Mouse (Mus musculus): ENCODE measurements at regions not wholly inside any gene's neighbourhood (a gene's known extent, or its start where the extent isn't known, plus 50 kb on each side); places are given as distances from the start of the nearest gene placed in this dataset.

DNA sequence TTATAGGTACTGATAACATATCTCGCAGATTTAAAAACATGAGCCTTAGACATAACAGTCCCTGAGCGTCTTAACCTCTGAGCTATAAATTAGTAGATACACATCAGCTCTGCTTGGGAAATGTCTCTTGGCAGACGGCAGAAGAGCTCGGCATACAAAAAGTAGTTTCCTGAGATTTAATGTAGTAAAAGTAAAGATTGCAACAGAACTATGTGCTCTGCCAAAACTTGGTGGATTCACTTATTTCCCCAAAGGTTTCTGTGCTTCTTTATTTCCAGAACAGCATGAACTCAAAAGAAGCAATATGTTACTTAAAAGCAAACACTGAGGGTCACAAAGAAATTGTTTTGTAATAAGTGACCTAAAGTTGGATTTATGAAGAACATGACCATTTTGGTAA lies 177.3 kb downstream of the Atp6ap1l start:
- Histone ChIP-seq H3K4me2 (no peak overlapping the region), H3K4me1 (peaks cover 3% of the 10 kb centered on the region; the same call in 1 of the 2 replicates), H3K27ac (no peak overlapping the region), H3K9me3 (no peaks in the 10 kb centered on the region), H3K27me3 (no peaks in the 10 kb centered on the region), H3K4me3 (replicated peaks) (no peak overlapping the region), H3K36me3 (replicated peaks) (no peaks in the 10 kb centered on the region), H3K9ac (no peak overlapping the region)
- no peak for ATAC-seq (ENCODE audit: low FRiP score)
- WGBS = 92% methylated on average over 4 of the region's 4 CpGs

DNA sequence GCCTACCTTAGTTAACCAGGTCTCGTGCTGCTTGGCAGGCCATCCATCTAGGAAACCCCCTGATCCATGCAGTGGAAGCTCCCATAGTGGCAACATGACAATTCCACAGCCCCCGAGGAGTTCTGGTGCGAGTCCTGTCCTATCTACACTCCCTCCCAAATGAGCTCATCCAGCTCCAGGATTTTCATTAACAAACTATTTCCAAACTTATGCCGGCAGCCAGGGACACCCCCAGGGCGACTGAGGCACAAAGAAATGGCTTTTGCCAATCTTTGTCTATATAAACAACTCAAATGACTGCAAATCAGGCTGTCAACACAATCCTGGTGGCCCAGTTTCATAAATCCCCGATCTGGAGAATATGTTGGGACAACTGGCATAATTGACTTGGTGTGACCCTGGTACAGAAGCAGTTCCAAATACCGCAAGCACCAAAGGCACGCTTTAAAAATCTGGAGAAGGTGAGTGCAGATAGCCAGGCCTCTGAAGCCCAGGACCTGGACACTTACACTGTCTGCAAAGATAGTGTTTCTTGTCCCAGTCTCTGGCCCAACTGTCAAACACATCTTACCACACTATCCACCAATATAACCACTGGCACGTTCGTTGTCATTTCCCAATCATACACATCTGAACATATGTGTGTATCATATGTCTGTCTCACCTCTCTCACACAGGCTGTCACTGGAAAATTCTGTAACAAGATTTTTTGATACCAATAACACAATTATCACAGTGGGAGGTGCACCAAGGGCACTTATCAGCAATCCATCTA lies 179.9 kb downstream of the Atp6ap1l start:
- H3K36me3 ChIP-seq (replicated peaks) = no peaks in the 10 kb centered on the region
- no peak for ATAC-seq (ENCODE audit: low FRiP score)

DNA sequence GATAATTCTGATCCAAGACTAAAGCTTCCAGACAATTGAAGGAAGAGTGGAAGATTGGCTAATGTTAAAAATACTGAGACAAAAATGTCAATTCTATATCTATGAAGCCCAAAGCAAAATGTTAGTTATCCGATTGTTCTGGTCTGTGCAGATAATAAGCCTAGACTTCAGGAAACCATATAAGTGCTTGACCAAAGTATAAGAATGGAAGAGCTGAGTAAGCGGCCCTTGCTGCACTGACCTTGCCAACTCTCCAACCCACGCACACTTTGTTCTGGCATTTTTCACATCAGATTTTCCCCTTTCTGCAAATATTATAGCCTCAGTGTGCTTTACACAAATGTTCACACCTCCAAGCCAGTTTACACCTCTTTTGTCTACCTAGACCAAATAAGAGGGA lies 180.6 kb downstream of the Atp6ap1l start:
- ATAC-seq (ENCODE audit: low FRiP score) = no peak
- 93% methylated on average over 3 of the region's 3 CpGs for WGBS
- H3K9ac ChIP-seq = no peak overlapping the region

More for the DNA sequence above, 179.9 kb downstream of the Atp6ap1l start:
- H3K9ac ChIP-seq = no peak overlapping the region
- H3K9me3 ChIP-seq = no peaks in the 10 kb centered on the region
- no peak overlapping the region for H3K4me2 ChIP-seq
- no peak overlapping the region for H3K4me3 ChIP-seq (replicated peaks)
- no peaks in the 10 kb centered on the region for H3K27me3 ChIP-seq
- no peak overlapping the region for H3K27ac ChIP-seq
- 90% methylated on average over 10 of the region's 10 CpGs for WGBS
- peaks cover 6% of the 10 kb centered on the region; the same call in 1 of the 2 replicates for H3K4me1 ChIP-seq

DNA sequence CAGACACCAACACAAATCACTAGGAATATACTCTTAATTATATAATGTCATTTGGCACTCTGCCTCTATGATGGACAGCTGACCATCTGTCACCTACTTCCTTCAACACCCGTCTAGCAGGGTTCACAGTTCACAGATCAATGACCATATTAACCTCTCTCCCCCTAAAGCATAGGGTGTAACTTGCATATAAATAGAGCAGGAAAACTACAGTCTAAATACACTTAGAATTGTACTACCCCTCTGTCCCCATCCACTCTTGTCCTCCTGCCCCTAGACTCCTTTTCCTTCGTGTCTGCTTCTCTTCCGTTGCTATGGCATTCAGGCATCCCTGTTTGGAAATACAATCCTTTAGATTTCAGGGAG lies 181.6 kb downstream of the Atp6ap1l start:
- H3K27me3 ChIP-seq = no peaks in the 10 kb centered on the region
- no peak overlapping the region for H3K9ac ChIP-seq
- no peaks in the 10 kb centered on the region for H3K9me3 ChIP-seq
- H3K4me3 ChIP-seq (replicated peaks) = no peak overlapping the region
- no peak overlapping the region for H3K4me2 ChIP-seq
- no peaks in the 10 kb centered on the region for H3K36me3 ChIP-seq (replicated peaks)
- H3K27ac ChIP-seq = no peak overlapping the region
- H3K4me1 ChIP-seq = peaks cover 6% of the 10 kb centered on the region; the same call in 1 of the 2 replicates
- WGBS = 62% methylated on average over 3 of the region's 3 CpGs
- ATAC-seq (ENCODE audit: low FRiP score) = 0 out of 2 replicates have a peak, but pooled peaks have one; percentile 30

More for the DNA sequence above, 180.6 kb downstream of the Atp6ap1l start:
- Histone ChIP-seq H3K9me3 (no peaks in the 10 kb centered on the region), H3K27me3 (no peaks in the 10 kb centered on the region), H3K4me2 (no peak overlapping the region), H3K36me3 (replicated peaks) (no peaks in the 10 kb centered on the region), H3K27ac (no peak overlapping the region), H3K4me1 (peaks cover 6% of the 10 kb centered on the region; the same call in 1 of the 2 replicates), H3K4me3 (replicated peaks) (no peak overlapping the region)

DNA sequence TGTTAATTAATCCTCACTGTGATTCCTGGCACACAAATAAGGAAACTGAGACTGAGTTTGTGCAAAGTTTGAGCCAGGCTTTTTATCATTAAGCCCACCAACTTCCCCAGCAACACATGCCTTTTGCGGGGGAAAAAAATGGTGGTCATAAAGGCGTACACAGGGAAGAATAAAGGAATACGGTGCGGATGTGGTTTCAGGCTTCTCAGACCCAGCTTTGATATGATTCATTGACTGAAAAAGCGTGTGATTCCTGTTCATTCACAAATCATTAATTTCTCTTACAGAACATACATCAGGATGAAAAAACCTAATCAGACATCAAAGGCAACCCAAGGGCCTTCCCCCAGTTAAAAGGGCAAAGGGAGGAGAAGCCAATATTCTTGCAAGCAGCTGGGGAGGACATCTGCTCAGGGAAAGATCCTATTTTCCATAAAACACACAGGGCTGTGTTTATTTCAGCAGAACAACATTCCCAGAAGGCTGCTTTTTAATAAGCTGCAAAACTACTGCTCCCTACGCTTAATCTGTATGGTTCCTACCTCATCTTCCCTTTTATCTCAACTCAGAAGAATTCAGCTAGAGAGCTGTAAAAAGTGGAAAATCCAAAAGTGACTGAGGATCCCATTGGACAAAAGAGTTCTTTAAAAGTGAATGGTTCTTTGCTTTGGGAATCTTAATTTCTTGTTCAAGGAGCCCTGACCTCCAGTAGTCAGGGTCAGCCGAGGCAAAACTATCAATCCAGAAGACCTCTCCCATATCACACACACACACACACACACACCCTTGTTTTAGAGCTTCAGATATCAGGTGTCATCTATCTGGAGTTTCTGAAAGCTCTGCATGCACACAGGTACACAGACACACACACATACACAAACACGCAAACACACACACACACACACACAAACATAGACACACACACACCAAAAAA lies 182.3 kb downstream of the Atp6ap1l start:
- Histone ChIP-seq H3K4me2 (no peak overlapping the region), H3K27me3 (no peaks in the 10 kb centered on the region), H3K27ac (no peak overlapping the region), H3K36me3 (replicated peaks) (no peaks in the 10 kb centered on the region), H3K4me3 (replicated peaks) (no peak overlapping the region), H3K9ac (no peak overlapping the region), H3K9me3 (no peaks in the 10 kb centered on the region), H3K4me1 (peaks cover 6% of the 10 kb centered on the region; the same call in 1 of the 2 replicates)
- WGBS = 85% methylated on average over 8 of the region's 8 CpGs
- ATAC-seq (ENCODE audit: low FRiP score) = 0 out of 2 replicates have a peak, but pooled peaks have one; percentile 17

DNA sequence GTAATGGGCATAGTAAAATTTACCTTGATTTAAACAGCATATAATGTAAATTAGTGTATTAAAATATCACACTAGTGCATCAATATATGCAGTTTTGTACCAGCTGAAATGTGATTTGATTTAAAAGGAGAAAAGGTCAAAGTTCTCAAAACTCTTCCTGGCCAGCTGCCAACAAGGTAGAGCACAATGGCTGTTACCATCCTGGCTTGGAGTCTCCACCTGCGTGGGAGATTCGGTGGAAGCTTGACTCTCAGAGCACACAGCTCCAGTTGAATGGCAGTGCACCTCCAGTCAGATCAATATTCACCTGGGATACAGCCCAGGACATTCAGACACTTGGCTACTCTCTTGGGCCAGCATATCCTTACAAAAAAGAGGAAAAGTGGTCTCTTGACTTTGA lies 220.8 kb downstream of the Atp6ap1l start:
- no peak overlapping the region for H3K27ac ChIP-seq
- H3K4me1 ChIP-seq = no peaks in the 10 kb centered on the region
- no peak overlapping the region for H3K9ac ChIP-seq
- no peaks in the 10 kb centered on the region for H3K27me3 ChIP-seq
- no peak for ATAC-seq (ENCODE audit: low FRiP score)
- no peaks in the 10 kb centered on the region for H3K36me3 ChIP-seq (replicated peaks)
- no peaks in the 10 kb centered on the region for H3K9me3 ChIP-seq
- H3K4me3 ChIP-seq (replicated peaks) = no peak overlapping the region
- H3K4me2 ChIP-seq = no peak overlapping the region
- WGBS = 89% methylated on average over 2 of the region's 2 CpGs

DNA sequence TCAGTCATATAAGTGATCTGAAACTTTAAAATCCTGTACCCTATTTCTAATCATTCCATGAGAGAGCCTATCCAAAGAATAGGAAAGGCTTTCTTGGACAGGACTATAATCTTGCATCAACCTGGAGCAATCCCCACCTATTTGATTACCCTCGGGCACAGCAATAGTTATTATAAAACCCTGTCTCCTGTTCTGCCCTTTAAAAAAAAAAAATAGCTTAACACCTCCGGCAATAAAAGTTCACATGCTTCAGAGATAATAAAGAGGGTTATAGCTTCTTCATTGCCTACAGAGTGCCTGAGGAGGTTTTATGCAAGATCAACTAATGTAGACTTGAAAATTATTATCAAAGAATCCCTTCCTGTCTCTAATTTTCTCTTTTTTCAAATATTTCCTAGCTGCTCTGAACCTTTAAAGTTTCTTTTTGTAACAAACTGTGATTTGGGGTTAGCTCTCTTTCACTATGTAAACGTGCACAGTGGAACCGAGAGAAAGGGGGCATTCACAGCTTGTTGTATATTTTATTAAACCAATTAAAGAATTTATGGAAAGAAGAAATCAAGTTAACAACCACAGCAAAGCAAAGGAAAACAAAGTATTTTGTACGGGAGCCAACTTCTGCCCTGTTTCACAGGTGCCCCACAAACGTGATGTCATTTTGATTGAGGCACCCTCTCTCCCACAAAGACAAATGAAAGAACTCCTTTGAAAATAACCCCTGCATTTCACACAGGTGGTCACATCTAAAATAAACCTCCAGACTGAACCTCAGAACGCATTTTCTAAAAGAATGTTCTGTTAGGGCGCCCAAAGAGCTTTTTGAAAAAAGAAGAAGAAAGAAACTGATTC lies 225.8 kb downstream of the Atp6ap1l start:
- no peak overlapping the region for H3K4me2 ChIP-seq
- no peaks in the 10 kb centered on the region for H3K9me3 ChIP-seq
- H3K9ac ChIP-seq = no peak overlapping the region
- H3K4me1 ChIP-seq = no peaks in the 10 kb centered on the region
- no peak overlapping the region for H3K4me3 ChIP-seq (replicated peaks)
- no peaks in the 10 kb centered on the region for H3K36me3 ChIP-seq (replicated peaks)
- H3K27ac ChIP-seq = no peak overlapping the region
- WGBS = 60% methylated on average over 8 of the region's 8 CpGs
- no peaks in the 10 kb centered on the region for H3K27me3 ChIP-seq
- no peak for ATAC-seq (ENCODE audit: low FRiP score)

DNA sequence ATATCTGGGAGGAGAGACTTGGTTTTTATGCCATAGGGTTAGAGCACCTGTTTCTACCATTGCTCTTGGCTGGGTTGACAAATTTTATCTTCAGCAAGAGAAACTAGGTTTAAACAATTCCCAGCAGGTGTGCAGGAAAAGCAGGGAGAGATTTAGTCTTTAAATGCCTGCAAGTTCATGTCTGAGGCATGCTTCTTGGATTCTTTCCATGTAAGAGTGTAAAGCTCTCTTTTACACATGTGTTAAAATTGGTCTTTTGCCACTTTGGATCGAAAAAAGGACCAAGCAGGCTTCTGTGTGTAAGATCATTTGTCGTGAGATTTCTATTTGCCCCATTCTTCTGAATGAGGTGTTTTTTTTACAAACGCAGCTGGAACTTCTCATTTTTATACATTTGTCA lies 231.3 kb downstream of the Atp6ap1l start:
- ATAC-seq (ENCODE audit: low FRiP score) = no peak
- Histone ChIP-seq H3K36me3 (replicated peaks) (no peaks in the 10 kb centered on the region), H3K4me3 (replicated peaks) (no peak overlapping the region), H3K27ac (no peak overlapping the region), H3K4me1 (no peaks in the 10 kb centered on the region), H3K27me3 (no peaks in the 10 kb centered on the region), H3K9me3 (no peaks in the 10 kb centered on the region), H3K9ac (no peak overlapping the region), H3K4me2 (no peak overlapping the region)
- 85% methylated on average over 3 of the region's 3 CpGs for WGBS

DNA sequence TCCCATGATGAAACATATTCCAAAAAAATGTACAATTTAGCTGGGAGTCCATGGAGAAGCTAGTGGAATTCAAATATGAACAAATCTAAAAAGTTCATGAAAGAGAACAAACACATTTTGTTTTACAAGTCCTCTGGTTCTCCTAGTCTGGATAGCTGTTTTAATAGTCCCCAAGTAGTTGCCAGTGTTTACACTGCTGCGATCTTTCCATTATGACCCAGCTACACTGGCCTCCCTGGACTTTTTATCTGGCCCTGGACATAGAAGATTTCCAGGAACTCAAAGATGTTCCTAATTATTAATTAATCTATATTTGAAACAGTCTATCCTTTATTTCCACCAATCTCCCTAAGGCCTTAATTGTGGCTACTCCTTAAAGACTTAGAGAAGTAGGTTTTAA lies 232.1 kb downstream of the Atp6ap1l start:
- ATAC-seq (ENCODE audit: low FRiP score) = no peak
- WGBS = 86% methylated on average over 1 of the region's 1 CpGs

DNA sequence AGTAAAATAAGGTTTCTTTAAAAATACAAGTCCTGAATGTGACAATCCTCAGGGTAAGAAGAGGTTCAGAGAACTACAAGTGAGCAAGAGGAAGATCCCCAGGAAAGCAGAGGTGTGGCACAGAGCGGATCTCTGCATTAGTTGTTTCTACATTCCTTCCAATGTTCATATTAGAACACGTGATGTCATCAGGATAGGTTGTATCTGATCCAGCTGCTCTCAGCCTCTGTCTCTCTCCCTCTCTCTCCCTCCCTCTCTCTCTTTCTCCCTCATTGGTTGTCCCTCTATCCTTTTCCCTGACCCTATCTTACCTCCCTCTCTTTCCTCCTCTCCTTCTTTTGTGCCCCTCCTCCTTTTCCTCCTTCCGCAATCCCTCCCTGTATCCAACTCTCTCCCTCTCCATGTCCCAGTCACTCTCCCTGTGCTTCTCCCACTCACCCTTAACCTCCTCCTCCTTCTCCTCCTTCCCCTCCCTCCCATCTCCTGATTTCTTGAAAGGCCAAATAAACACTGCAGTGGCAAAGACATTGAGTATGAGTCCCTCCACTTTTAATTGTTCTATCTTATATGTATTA lies 243.5 kb downstream of the Atp6ap1l start:
- no peak for ATAC-seq (ENCODE audit: low FRiP score)
- H3K4me3 ChIP-seq (replicated peaks) = no peak overlapping the region
- H3K36me3 ChIP-seq (replicated peaks) = no peaks in the 10 kb centered on the region
- WGBS = 85% methylated on average over 3 of the region's 3 CpGs
- H3K27ac ChIP-seq = no peak overlapping the region
- no peak overlapping the region for H3K4me2 ChIP-seq
- no peaks in the 10 kb centered on the region for H3K9me3 ChIP-seq
- H3K9ac ChIP-seq = no peak overlapping the region
- no peaks in the 10 kb centered on the region for H3K27me3 ChIP-seq
- peaks cover 5% of the 10 kb centered on the region; the same call in 1 of the 2 replicates for H3K4me1 ChIP-seq

More for the DNA sequence above, 232.1 kb downstream of the Atp6ap1l start:
- Histone ChIP-seq H3K4me1 (no peaks in the 10 kb centered on the region), H3K4me2 (no peak overlapping the region), H3K27ac (no peak overlapping the region), H3K9ac (no peak overlapping the region), H3K4me3 (replicated peaks) (no peak overlapping the region), H3K27me3 (no peaks in the 10 kb centered on the region), H3K9me3 (no peaks in the 10 kb centered on the region), H3K36me3 (replicated peaks) (no peaks in the 10 kb centered on the region)

DNA sequence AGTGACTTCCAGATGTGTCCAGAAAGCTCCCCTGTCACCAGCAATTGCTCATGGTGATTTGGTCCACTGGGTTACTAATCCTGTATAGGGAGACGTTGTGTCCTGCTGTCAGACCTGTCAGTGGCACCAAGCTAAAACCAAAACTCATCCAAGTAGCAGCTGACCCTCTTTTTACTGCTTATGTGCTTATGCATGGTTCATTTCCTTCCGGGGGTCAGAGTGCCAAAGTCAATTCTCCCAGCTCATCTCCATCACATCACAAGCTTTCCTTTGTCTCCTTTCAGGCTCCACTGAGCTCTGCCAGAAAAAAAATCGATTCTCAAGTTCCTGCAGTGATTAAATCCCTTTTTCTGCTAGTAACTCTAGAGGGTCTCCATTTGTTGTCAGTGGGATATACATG lies 244.2 kb downstream of the Atp6ap1l start:
- Histone ChIP-seq H3K27ac (no peak overlapping the region), H3K4me1 (peaks cover 5% of the 10 kb centered on the region; the same call in 1 of the 2 replicates), H3K9me3 (no peaks in the 10 kb centered on the region), H3K27me3 (no peaks in the 10 kb centered on the region), H3K36me3 (replicated peaks) (no peaks in the 10 kb centered on the region), H3K4me3 (replicated peaks) (no peak overlapping the region), H3K9ac (no peak overlapping the region), H3K4me2 (no peak overlapping the region)
- no peak for ATAC-seq (ENCODE audit: low FRiP score)
- WGBS = 15% methylated on average over 3 of the region's 3 CpGs

All from forebrain, embryonic 12.5 days (tissue).